Mouse (Mus musculus): Measurements from ENCODE around the gene Pqlc2. TPM values are rescaled to one million over a fixed set of nuclear protein-coding genes. Genes with fewer than 3 reads are reported as not detected.
A peak's percentile ranks its signal among the peaks of the same experiment; 100 is the strongest.

The Pqlc2 gene
- 1 to 10 TPM; 6.4 to 6.6 TPM for total RNA-seq (2021)

GRCm38 (mm10) chr4:139310171-139310898 is at the start of gene Pqlc2, which contains the start of gene Akr7a5:
Gene Pqlc2, minus strand, starts transcription at chr4:139310708.
Gene Akr7a5, plus strand, starts transcription at chr4:139310744.
- peak; percentile 94 for DNase-seq (ENCODE audit: low spot score)
- intact Hi-C loops (cut with DNase I): loop anchor here (5.0 kb wide), 1 partner anchor 42 kb away; the partner anchor contains the start of genes Emc1, Mrto4 and Ubr4

GRCm38 (mm10) chr4:139357211-139357610 is 46.7 kb upstream of the Pqlc2 start:
- intact Hi-C loops (cut with DNase I): no loop called here
- no peak for DNase-seq (ENCODE audit: low spot score)

GRCm38 (mm10) chr4:139352832-139353231 is 42.3 kb upstream of the Pqlc2 start:
- no peak for DNase-seq (ENCODE audit: low spot score)
- intact Hi-C loops (cut with DNase I): loop anchor here (5.0 kb wide), 1 partner anchor 41 kb away; the partner anchor contains the start of genes Akr7a5 and Pqlc2

- intact Hi-C loops (cut with DNase I): loop anchor here (5.0 kb wide), 1 partner anchor 40 kb away; the partner anchor contains the start of genes Akr7a5 and Pqlc2
- DNase-seq (ENCODE audit: low spot score): peak; percentile 69
These were observed 41.6 kb upstream of the Pqlc2 start, which contains the start of the genes Mrto4, Emc1 and Ubr4 for GRCm38 (mm10) chr4:139351931-139352711. Gene Mrto4, minus strand, starts transcription at chr4:139352576. Gene Emc1, plus strand, starts transcription at chr4:139352587. Gene Ubr4, plus strand, starts transcription at chr4:139352609.

GRCm38 (mm10) chr4:139345416-139346019 is 35.0 kb upstream of the Pqlc2 start:
- DNase-seq (ENCODE audit: low spot score): no peak
- intact Hi-C loops (cut with DNase I): no loop called here

GRCm38 (mm10) chr4:139343718-139344117 is 33.2 kb upstream of the Pqlc2 start:
- intact Hi-C loops (cut with DNase I): no loop called here
- DNase-seq (ENCODE audit: low spot score): no peak

- DNase-seq (ENCODE audit: low spot score): no peak
- intact Hi-C loops (cut with DNase I): no loop called here
These were observed 31.2 kb upstream of the Pqlc2 start for GRCm38 (mm10) chr4:139341556-139342233.

GRCm38 (mm10) chr4:139340835-139341234 is 30.3 kb upstream of the Pqlc2 start:
- no peak for DNase-seq (ENCODE audit: low spot score)

GRCm38 (mm10) chr4:139338145-139338544 is 27.6 kb upstream of the Pqlc2 start:
- intact Hi-C loops (cut with DNase I): loop anchor here (10.0 kb wide), 1 partner anchor 413 kb away; no protein-coding TSS in a partner anchor

More at GRCm38 (mm10) chr4:139340835-139341234, 30.3 kb upstream of the Pqlc2 start:
- intact Hi-C loops (cut with DNase I): no loop called here

GRCm38 (mm10) chr4:139336822-139337483 is 26.4 kb upstream of the Pqlc2 start:
- intact Hi-C loops (cut with DNase I): loop anchor here (1.0 to 10.0 kb wide), 2 partner anchors 251 to 412 kb away; no protein-coding TSS in a partner anchor

More at GRCm38 (mm10) chr4:139338145-139338544, 27.6 kb upstream of the Pqlc2 start:
- DNase-seq (ENCODE audit: low spot score): no peak

GRCm38 (mm10) chr4:139335507-139335906 is 25.0 kb upstream of the Pqlc2 start:
- intact Hi-C loops (cut with DNase I): loop anchor here (10.0 kb wide), 1 partner anchor 411 kb away; no protein-coding TSS in a partner anchor

More at GRCm38 (mm10) chr4:139336822-139337483, 26.4 kb upstream of the Pqlc2 start:
- peak; percentile 27 for DNase-seq (ENCODE audit: low spot score)

GRCm38 (mm10) chr4:139334631-139335295 is 24.3 kb upstream of the Pqlc2 start:
- DNase-seq (ENCODE audit: low spot score): no peak
- intact Hi-C loops (cut with DNase I): loop anchor here (10.0 kb wide), 1 partner anchor 410 kb away; no protein-coding TSS in a partner anchor

More at GRCm38 (mm10) chr4:139335507-139335906, 25.0 kb upstream of the Pqlc2 start:
- no peak for DNase-seq (ENCODE audit: low spot score)

- DNase-seq (ENCODE audit: low spot score): peak; percentile 17
- intact Hi-C loops (cut with DNase I): loop anchor here (10.0 kb wide), 1 partner anchor 406 kb away; no protein-coding TSS in a partner anchor
These were observed 20.1 kb upstream of the Pqlc2 start for GRCm38 (mm10) chr4:139330605-139331004.

- intact Hi-C loops (cut with DNase I): no loop called here
- DNase-seq (ENCODE audit: low spot score): no peak
These were observed 9.2 kb upstream of the Pqlc2 start for GRCm38 (mm10) chr4:139319740-139320139.

- no peak for DNase-seq (ENCODE audit: low spot score)
- intact Hi-C loops (cut with DNase I): no loop called here
These were observed 7.9 kb upstream of the Pqlc2 start for GRCm38 (mm10) chr4:139318449-139318848.

GRCm38 (mm10) chr4:139312632-139313031 is 2.1 kb upstream of the Pqlc2 start:
- no peak for DNase-seq (ENCODE audit: low spot score)
- intact Hi-C loops (cut with DNase I): loop anchor here (5.0 kb wide), 1 partner anchor 40 kb away; the partner anchor contains the start of genes Emc1, Mrto4 and Ubr4

GRCm38 (mm10) chr4:139311707-139312106 is 1.2 kb upstream of the Pqlc2 start:
- no peak for DNase-seq (ENCODE audit: low spot score)
- intact Hi-C loops (cut with DNase I): loop anchor here (5.0 kb wide), 1 partner anchor 41 kb away; the partner anchor contains the start of genes Emc1, Mrto4 and Ubr4
